Mouse (Mus musculus) adrenal gland, adult 8-10 months (tissue): ENCODE measurements around the gene Gm9817. TPM values are rescaled to one million over a fixed set of nuclear protein-coding genes. Genes with fewer than 3 reads are reported as not detected.

ENCODE experiments used
- DNase-seq: peaks from one replicate; pipeline ENCODE4 v3.0.0; 2022
- total RNA-seq, 4 experiments: library from RNA; stranded (reverse); gene quantifications; 2 replicates each; pipeline ENCODE4 v1.2.4; 2022

Gene Gm9817
- total RNA-seq, 4 experiments from 2014 or later = 0.12 to 0.27 (median 0.16) TPM

DNA sequence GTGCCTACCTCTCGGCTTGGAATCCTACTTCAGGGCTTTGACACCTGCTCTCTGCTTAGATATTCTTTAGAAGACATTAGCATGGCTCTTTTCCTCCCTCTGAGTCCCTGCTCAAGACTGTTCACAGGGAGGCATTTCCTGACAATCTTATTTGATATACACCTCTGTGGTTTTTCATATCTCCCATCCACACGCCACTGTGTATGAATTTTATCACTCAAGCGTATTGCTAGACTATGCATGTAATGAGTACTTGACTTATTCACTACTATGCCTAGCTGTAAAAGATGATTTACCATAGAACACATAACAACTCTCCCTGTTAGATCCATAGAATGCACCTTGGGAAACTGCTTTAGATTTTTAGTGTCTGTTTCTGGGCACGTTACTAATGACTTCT, 14.3 kb downstream of the Gm9817 start:
- no peak for DNase-seq

DNA sequence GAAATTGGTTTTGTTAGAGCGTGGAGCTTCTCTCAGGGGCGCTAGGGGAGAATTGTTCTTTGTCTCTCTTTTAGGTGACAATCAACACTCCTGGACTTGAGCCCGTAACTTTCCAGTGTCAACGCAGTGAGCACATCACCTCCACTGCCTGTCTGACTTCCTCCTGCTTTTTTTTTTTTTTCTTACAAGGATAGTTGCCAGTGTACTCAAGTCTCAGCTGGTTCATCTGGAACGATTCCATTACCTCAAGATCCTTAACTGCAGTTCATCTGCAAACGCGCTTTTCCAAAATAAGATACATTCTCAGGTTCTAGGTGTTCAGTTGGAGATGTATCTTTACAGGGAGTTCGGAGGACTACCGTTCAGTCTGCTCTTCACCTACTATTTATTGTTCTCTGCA, 16.5 kb downstream of the Gm9817 start:
- DNase-seq = no peak

DNA sequence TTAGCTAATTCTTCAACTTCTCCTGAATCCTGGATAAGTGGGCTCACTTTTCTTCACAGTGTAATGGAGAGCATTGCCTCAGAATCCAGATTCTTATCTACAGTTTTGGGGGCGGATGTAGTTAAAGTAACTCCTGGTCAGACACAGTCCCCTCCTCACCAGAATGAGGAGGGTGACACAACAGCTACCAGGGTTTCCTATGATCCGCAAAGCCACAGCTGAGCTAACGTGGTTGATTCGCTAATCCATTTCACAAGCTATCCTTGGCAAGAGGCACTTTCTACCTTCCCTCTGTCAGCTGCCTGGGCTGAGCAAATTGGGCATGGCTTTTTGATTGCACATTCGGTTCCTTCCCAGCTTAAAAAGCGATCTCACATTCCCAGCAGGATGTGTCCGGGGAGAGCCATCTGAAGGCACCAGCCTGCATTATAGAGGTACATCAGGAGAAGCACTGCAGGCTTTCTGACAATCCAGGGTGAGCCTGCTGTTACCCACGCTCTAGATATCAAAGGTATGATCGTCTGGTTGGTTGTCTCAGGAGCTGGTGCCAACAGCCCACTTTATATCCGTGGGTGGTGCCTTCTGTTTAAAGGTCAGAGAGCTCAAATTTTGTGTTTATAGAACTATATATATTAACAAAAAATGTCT, 21.2 kb downstream of the Gm9817 start:
- no peak for DNase-seq

DNA sequence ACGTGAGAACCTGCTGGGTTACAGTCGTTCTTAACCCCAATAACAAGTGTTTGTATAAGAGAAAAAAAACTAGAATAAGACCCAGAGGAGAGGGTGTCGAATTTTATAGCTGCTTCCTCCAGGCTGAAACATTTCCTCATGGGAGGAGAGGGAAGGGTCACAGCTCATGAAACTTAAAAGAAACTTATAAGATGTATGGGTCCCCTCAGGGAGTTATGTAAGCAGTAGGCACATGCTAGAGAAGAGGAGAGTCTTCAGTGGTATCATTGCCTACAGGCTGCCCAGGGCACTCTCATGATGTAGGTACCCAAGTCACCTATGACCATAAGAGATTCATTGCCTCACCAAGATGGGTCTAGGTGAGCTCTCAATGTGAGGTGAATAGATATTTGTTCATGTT, 28.0 kb downstream of the Gm9817 start:
- no peak for DNase-seq

DNA sequence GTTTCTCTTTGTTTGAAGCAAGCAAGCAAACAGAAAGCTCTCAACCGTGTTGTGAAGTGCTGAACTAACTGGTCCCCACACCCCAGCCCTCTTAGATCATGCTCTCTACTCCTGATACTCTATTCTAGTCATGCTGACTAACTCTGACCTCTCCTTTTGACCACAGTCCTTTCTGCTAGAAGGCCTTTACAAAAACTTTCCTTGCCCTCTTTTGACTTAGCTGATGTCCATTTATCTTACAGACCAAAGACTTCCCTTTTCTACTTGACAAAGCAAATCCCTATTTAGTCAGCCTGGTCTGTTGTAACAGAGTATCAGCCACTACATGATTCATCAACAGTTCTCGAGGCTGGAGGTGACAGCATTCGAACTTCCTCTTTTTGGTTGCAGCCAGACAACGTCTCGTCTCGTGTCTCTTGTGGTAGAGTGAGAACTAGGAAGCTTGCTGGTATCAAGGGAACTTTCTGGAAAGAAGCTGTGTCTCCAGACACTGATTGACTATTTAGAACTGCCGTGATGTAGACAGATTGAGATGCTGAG, 30.4 kb downstream of the Gm9817 start:
- peak; percentile 13 for DNase-seq

DNA sequence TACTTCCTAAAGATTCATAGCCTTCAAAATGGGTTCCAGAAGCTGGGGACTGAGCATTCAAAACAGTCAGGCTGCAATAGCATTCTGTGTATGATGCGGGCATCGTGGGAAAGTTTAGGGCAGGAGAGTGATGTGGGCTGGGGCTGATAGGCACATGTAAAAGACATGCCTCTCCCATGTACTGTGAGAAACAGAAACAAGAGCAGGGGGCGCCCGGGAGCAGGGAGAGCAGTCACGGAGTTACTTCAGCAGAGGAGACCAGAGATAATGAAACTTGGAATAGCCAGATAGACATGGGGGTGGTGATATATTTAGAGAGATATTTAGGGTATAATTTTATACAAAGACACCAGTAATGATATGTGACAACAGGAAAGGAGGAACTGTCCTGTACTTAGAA, 39.9 kb downstream of the Gm9817 start:
- no peak for DNase-seq

DNA sequence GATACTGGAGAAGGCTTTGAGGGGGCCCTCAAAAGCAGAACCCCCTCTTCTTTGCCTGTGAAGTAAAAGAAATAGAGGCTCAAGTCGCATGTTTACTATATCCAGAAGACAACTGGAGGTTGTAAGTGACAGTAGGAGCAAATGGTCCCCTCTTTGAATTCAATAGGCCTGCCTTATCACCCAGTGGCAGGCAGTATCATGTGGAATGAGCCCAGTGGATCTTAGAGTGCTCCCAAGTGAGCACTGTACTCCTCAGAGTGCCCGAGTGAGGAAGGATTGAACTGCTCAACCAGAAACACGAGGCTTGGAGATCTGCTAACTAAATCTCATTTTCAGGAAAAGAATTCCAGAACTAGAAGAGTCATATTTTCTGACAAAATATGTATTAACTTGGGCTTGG, 40.3 kb downstream of the Gm9817 start:
- DNase-seq = no peak

Other genes starting within 250 kb of the Gm9817 start
- 10 to 100 TPM; 36.0 to 41.1 (median 39.5) TPM for gene Dtnbp1, start 76.5 kb upstream of the Gm9817 start, total RNA-seq